Mouse (Mus musculus): ENCODE data around the gene Dph7. TPM values are rescaled to one million over a fixed set of nuclear protein-coding genes. Genes with fewer than 3 reads are reported as not detected.
"Not testable (repeated sequence)": the region's sequence is repeated elsewhere in the genome, so short reads cannot be mapped to it uniquely, and the experiment has no call there.

Gene Dph7
- total RNA-seq (2021): 10 to 100 TPM; 29.7 TPM
- long read RNA-seq, experiment 1, transcript Dph7-201 (9 exons, 1,666 nt): major isoform, 5 of 29 reads
- long read RNA-seq, experiment 1, partial matches to known transcripts: 0 of 29 reads
- long read RNA-seq, experiment 1, other reads (novel, unspliced or antisense): 24 of 29 reads
- long read RNA-seq, experiment 2, transcript Dph7-201 (9 exons, 1,666 nt): major isoform, 6 of 37 reads
- long read RNA-seq, experiment 2, partial matches to known transcripts: 2 of 37 reads
- long read RNA-seq, experiment 2, other reads (novel, unspliced or antisense): 29 of 37 reads

GRCm38 (mm10) chr2:24962304-24963000 lies at the start of gene Dph7:
Gene Dph7 (plus strand): TSS chr2:24962400.
- DNase-seq (ENCODE audit: low spot score in 2 of 2): peak; percentile 86 to 93

GRCm38 (mm10) chr2:24912589-24912988 lies 49.6 kb upstream of the Dph7 start:
- no peak for DNase-seq (ENCODE audit: low spot score in 2 of 2)

- DNase-seq (ENCODE audit: low spot score in 2 of 2): no peak
Measured at GRCm38 (mm10) chr2:24914762-24915161, 47.4 kb upstream of the Dph7 start.

- DNase-seq (ENCODE audit: low spot score in 2 of 2): peak; percentile 91 to 95
Measured at GRCm38 (mm10) chr2:24918930-24919838, 43.0 kb upstream of the Dph7 start, which contains the start of gene Ehmt1. Gene Ehmt1 (minus strand): TSS chr2:24919614.

GRCm38 (mm10) chr2:24919839-24920175 lies 42.4 kb upstream of the Dph7 start:
- DNase-seq (ENCODE audit: low spot score in 2 of 2): no peak

- DNase-seq (ENCODE audit: low spot score in 2 of 2): no peak
Measured at GRCm38 (mm10) chr2:24923561-24923960, 38.6 kb upstream of the Dph7 start.

- DNase-seq (ENCODE audit: low spot score in 2 of 2): no peak
Measured at GRCm38 (mm10) chr2:24925284-24925683, 36.9 kb upstream of the Dph7 start.

- no peak for DNase-seq (ENCODE audit: low spot score in 2 of 2)
Measured at GRCm38 (mm10) chr2:24926345-24926964, 35.7 kb upstream of the Dph7 start.

- DNase-seq (ENCODE audit: low spot score in 2 of 2): no peak
Measured at GRCm38 (mm10) chr2:24926965-24927358, 35.2 kb upstream of the Dph7 start.

- DNase-seq (ENCODE audit: low spot score in 2 of 2): no peak
Measured at GRCm38 (mm10) chr2:24927810-24928479, 34.3 kb upstream of the Dph7 start.

GRCm38 (mm10) chr2:24929119-24929518 lies 33.1 kb upstream of the Dph7 start:
- DNase-seq (ENCODE audit: low spot score in 2 of 2): no peak

GRCm38 (mm10) chr2:24929593-24929992 lies 32.6 kb upstream of the Dph7 start:
- no peak for DNase-seq (ENCODE audit: low spot score in 2 of 2)

GRCm38 (mm10) chr2:24934441-24934963 lies 27.7 kb upstream of the Dph7 start:
- peak in 1 of 2 experiments; percentile 8 for DNase-seq (ENCODE audit: low spot score in 2 of 2)

- DNase-seq (ENCODE audit: low spot score in 2 of 2): peak; percentile 76 to 90
Measured at GRCm38 (mm10) chr2:24935057-24935796, 27.0 kb upstream of the Dph7 start, which contains the start of gene Arrdc1. Gene Arrdc1 (minus strand): TSS chr2:24935252.

- DNase-seq (ENCODE audit: low spot score in 2 of 2): no peak
Measured at GRCm38 (mm10) chr2:24942092-24942491, 20.1 kb upstream of the Dph7 start.

- DNase-seq (ENCODE audit: low spot score in 2 of 2): not testable (repeated sequence)
Measured at GRCm38 (mm10) chr2:24944304-24944703, 17.9 kb upstream of the Dph7 start.

GRCm38 (mm10) chr2:24949421-24950188 lies 12.6 kb upstream of the Dph7 start, which contains the start of gene Zmynd19:
Gene Zmynd19 (plus strand): TSS chr2:24949792.
- DNase-seq (ENCODE audit: low spot score in 2 of 2): peak; percentile 96 to 98

GRCm38 (mm10) chr2:24950189-24950535 lies 12.0 kb upstream of the Dph7 start:
- DNase-seq (ENCODE audit: low spot score in 2 of 2): no peak

GRCm38 (mm10) chr2:24952537-24953055 lies 9.6 kb upstream of the Dph7 start:
- no peak for DNase-seq (ENCODE audit: low spot score in 2 of 2)

Measured in layer of hippocampus, postnatal 14 days (tissue).